19 mouse cellular contexts compared by ENCODE assay signal in the genomic region with DNA sequence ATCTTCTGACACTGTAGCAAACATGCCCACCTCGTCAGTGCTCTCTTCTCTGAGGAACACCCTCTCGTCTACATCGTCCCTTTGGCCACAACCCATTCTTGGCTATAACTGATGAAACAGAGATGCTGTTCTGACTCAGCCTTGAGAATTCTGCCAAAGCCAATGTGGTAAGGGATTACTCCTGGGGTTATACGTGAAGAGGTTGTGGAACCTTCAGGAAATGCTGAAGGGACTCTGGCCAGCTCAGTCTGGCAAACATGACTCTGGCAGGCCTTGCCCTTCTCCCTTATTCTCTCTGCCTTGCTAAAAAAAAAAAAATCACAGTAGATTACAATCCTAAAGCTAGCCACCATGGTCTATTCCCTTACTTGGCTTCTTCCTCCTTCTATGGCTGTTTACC.
DNase-seq lines count a peak whose midpoint lies in the region.
"Had no signal": no experiment of that assay in that cellular context is flagged by ENCODE, and none has a peak within 500 bp of the region (broad histone marks: within the 10 kb centered on the region; RNA-seq: fewer than 3 reads in every experiment).

No protein-coding gene starts in this region.

- intact Hi-C loops in heart, postnatal 25 days (cut with DNase I): no loop called here

- peak; percentile 40 for DNase-seq in gastrocnemius, adult 18-20 months (ENCODE audit: low spot score)
- no peak for DNase-seq in gastrocnemius, postnatal 10 days
- peak; percentile 66 for DNase-seq in 3T3-L1 (ENCODE audit: low read depth, low spot score)
- peak; percentile 41 for DNase-seq in Muller cell, postnatal 12 days (ENCODE audit: inconsistent ontology term)
- DNase-seq in fibroblast of lung, adult 2 months (ENCODE audit: low read depth): peak; percentile 37
- DNase-seq in heart, postnatal 25 days (ENCODE audit: low spot score): no peak
- DNase-seq in testis, postnatal 14 days (ENCODE audit: low spot score): no peak
- DNase-seq: adrenal gland, adult 2 months; cerebellum, adult 8-10 months; heart, postnatal 36 days; kidney, adult 9 months; kidney, postnatal 10 days; layer of hippocampus, postnatal 36 days; left cerebral cortex, postnatal 4 days; lung, adult 2 months; lung, postnatal 10 days; retina, postnatal 1 day; right cerebral cortex, postnatal 14 days; thymus, postnatal 25 days had no signal

Comparison
In these comparisons a context has a peak if more than half of its experiments do, and no peak if none do; other contexts are left out.
1. DNase-seq: peak in gastrocnemius, adult 18-20 months (single experiment), 3T3-L1 (single experiment), Muller cell, postnatal 12 days (single experiment) and fibroblast of lung, adult 2 months (single experiment); none in gastrocnemius, postnatal 10 days (single experiment), heart, postnatal 25 days (single experiment) and testis, postnatal 14 days (single experiment).